Mouse (Mus musculus) cortical plate, adult 2 months (tissue): ENCODE results near the gene Cyp1a2. TPM values are rescaled to one million over a fixed set of nuclear protein-coding genes. Genes with fewer than 3 reads are reported as not detected.

Source experiments
- H3K27ac ChIP-seq: fragments of 200-500 bp; 2 replicates; pipeline ENCODE4 v1.5.1; 2012; ENCODE audit warnings: low read length, control low read depth, inconsistent platforms; ENCODE audit not compliant: insufficient read depth
- H3K4me1 ChIP-seq: fragments of 200-500 bp; 2 replicates; pipeline ENCODE4 v1.6.1; 2011; ENCODE audit warnings: low read length; ENCODE audit not compliant: control insufficient read depth, insufficient read depth
- H3K4me3 ChIP-seq: fragments of 200-500 bp; 2 replicates; pipeline ENCODE4 v1.5.1; 2011; ENCODE audit warnings: mild to moderate bottlenecking, low read length, control low read depth; ENCODE audit not compliant: insufficient read depth
- CTCF ChIP-seq: fragments of 200-500 bp; IDR thresholded peaks from 2 replicates; pipeline ENCODE4 v1.5.1; 2011; ENCODE audit warnings: mild to moderate bottlenecking, control low read depth, low read length; ENCODE audit not compliant: insufficient read depth; ENCODE audit errors: extremely low read depth
- POLR2A ChIP-seq: fragments of 200-500 bp; IDR thresholded peaks from 2 replicates; pipeline ENCODE4 v1.6.1; 2011; ENCODE audit warnings: mild to moderate bottlenecking, low read length, control low read depth; ENCODE audit not compliant: insufficient read depth; ENCODE audit errors: extremely low read depth
- polyA plus RNA-seq: library from polyadenylated mRNA; depleted of rRNA; stranded (reverse); fragments of >200 nt; gene quantifications from 2 replicates; pipeline ENCODE4 v1.2.3, GENCODE M21; 2012

Gene Cyp1a2
- polyA plus RNA-seq, 1 experiment, result not detected

- no peak overlapping the region for H3K4me3 ChIP-seq
- H3K27ac ChIP-seq, result no peak overlapping the region
- H3K4me1 ChIP-seq, result no peaks in the 10 kb centered on the region
- TF ChIP-seq CTCF (no peak), POLR2A (no peak)
Observed at GRCm38 (mm10) chr9:57664616-57665015, 18.9 kb downstream of the Cyp1a2 start.

- H3K27ac ChIP-seq, result no peak overlapping the region
- TF ChIP-seq CTCF (no peak), POLR2A (no peak)
- H3K4me3 ChIP-seq, result no peak overlapping the region
- no peaks in the 10 kb centered on the region for H3K4me1 ChIP-seq
Observed at GRCm38 (mm10) chr9:57661552-57661951, 22.0 kb downstream of the Cyp1a2 start.

GRCm38 (mm10) chr9:57660501-57660900, 23.0 kb downstream of the Cyp1a2 start:
- TF ChIP-seq CTCF (no peak), POLR2A (no peak)
- Histone ChIP-seq H3K27ac (no peak overlapping the region), H3K4me3 (no peak overlapping the region), H3K4me1 (no peaks in the 10 kb centered on the region)

- no peak for TF ChIP-seq POLR2A
- peak; percentile 99 for TF ChIP-seq CTCF
- no peak overlapping the region for H3K4me3 ChIP-seq
- H3K4me1 ChIP-seq, result no peaks in the 10 kb centered on the region
- H3K27ac ChIP-seq, result no peak overlapping the region
Observed at GRCm38 (mm10) chr9:57659774-57660173, 23.7 kb downstream of the Cyp1a2 start.

GRCm38 (mm10) chr9:57658970-57659369, 24.5 kb downstream of the Cyp1a2 start:
- Histone ChIP-seq H3K27ac (no peak overlapping the region), H3K4me3 (no peak overlapping the region), H3K4me1 (no peaks in the 10 kb centered on the region)
- TF ChIP-seq POLR2A (no peak), CTCF (no peak)

GRCm38 (mm10) chr9:57657843-57658242, 25.7 kb downstream of the Cyp1a2 start:
- TF ChIP-seq POLR2A (no peak), CTCF (no peak)
- Histone ChIP-seq H3K4me1 (no peaks in the 10 kb centered on the region), H3K27ac (no peak overlapping the region), H3K4me3 (no peak overlapping the region)

GRCm38 (mm10) chr9:57656631-57657350, 26.7 kb downstream of the Cyp1a2 start:
- TF ChIP-seq CTCF (no peak), POLR2A (no peak)
- H3K4me1 ChIP-seq, result no peaks in the 10 kb centered on the region
- H3K4me3 ChIP-seq, result no peak overlapping the region
- H3K27ac ChIP-seq, result no peak overlapping the region

GRCm38 (mm10) chr9:57655749-57656148, 27.8 kb downstream of the Cyp1a2 start:
- TF ChIP-seq CTCF (peak; percentile 94), POLR2A (no peak)
- no peak overlapping the region for H3K4me3 ChIP-seq
- no peaks in the 10 kb centered on the region for H3K4me1 ChIP-seq
- no peak overlapping the region for H3K27ac ChIP-seq

- TF ChIP-seq CTCF, result no peak
- TF ChIP-seq POLR2A, result no peak
- Histone ChIP-seq H3K27ac (no peak overlapping the region), H3K4me3 (no peak overlapping the region), H3K4me1 (no peaks in the 10 kb centered on the region)
Observed at GRCm38 (mm10) chr9:57654966-57655365, 28.5 kb downstream of the Cyp1a2 start.

GRCm38 (mm10) chr9:57653283-57653682, 30.2 kb downstream of the Cyp1a2 start, which contains the start of gene Csk:
Gene Csk, minus strand, starts transcription at chr9:57653631.
- H3K4me1 ChIP-seq, result no peaks in the 10 kb centered on the region
- no peak within 1 kb of the TSS for H3K27ac ChIP-seq
- TF ChIP-seq CTCF, result no peak
- TF ChIP-seq POLR2A, result no peak
- H3K4me3 ChIP-seq, result no peak within 1 kb of the TSS
